In genomic region chr3:116139000-116139399, GRCm38 (mm10) we compare ENCODE assay signal across 22 mouse cellular contexts.
"Had no signal": no experiment of that assay in that cellular context is flagged by ENCODE, and none has a peak within 500 bp of the region (broad histone marks: within the 10 kb centered on the region; RNA-seq: fewer than 3 reads in every experiment).

No protein-coding gene starts in this region.

- DNase-seq: kidney, adult 2 months; kidney, postnatal 25 days; layer of hippocampus, adult 9-11 months; lung, adult 18-20 months; lung, postnatal 10 days; lung, postnatal 36 days; retina, postnatal 1 day; right cerebral cortex, postnatal 25 days; spleen, adult 18-20 months; thymus, postnatal 36 days had no signal

- ATAC-seq: midbrain, embryonic 13.5 days; midbrain, embryonic 16.5 days had no signal

- H3K9ac ChIP-seq: limb, embryonic 13.5 days; lung, embryonic 15.5 days; midbrain, embryonic 13.5 days; neural tube, embryonic 13.5 days; stomach, embryonic 15.5 days had no signal

- H3K36me3 ChIP-seq: limb, embryonic 10.5 days; limb, embryonic 13.5 days; lung, embryonic 15.5 days; midbrain, embryonic 10.5 days; midbrain, embryonic 13.5 days; neural tube, embryonic 13.5 days; stomach, embryonic 15.5 days had no signal

- H3K9me3 ChIP-seq: limb, embryonic 10.5 days; limb, embryonic 13.5 days; lung, embryonic 15.5 days; megakaryocyte, embryonic 14.5 days; midbrain, embryonic 10.5 days; midbrain, embryonic 13.5 days; neural tube, embryonic 13.5 days; stomach, embryonic 15.5 days had no signal

- H3K4me3 ChIP-seq: layer of hippocampus, adult 2 months; limb, embryonic 10.5 days; limb, embryonic 13.5 days; lung, embryonic 15.5 days; megakaryocyte, embryonic 14.5 days; midbrain, embryonic 10.5 days; midbrain, embryonic 13.5 days; myocyte; neural tube, embryonic 13.5 days; stomach, embryonic 15.5 days had no signal

- H3K4me2 ChIP-seq: limb, embryonic 13.5 days; lung, embryonic 15.5 days; midbrain, embryonic 13.5 days; neural tube, embryonic 13.5 days; stomach, embryonic 15.5 days had no signal

- H3K27ac ChIP-seq: kidney, postnatal 0 days; layer of hippocampus, adult 2 months; limb, embryonic 10.5 days; limb, embryonic 13.5 days; lung, embryonic 15.5 days; midbrain, embryonic 10.5 days; midbrain, embryonic 13.5 days; neural tube, embryonic 13.5 days; stomach, embryonic 15.5 days had no signal

- H3K4me1 ChIP-seq: limb, embryonic 10.5 days; limb, embryonic 13.5 days; lung, embryonic 15.5 days; midbrain, embryonic 10.5 days; midbrain, embryonic 13.5 days; neural tube, embryonic 13.5 days; stomach, embryonic 15.5 days had no signal

- H3K27me3 ChIP-seq: limb, embryonic 13.5 days; lung, embryonic 15.5 days; megakaryocyte, embryonic 14.5 days; midbrain, embryonic 13.5 days; neural tube, embryonic 13.5 days; stomach, embryonic 15.5 days had no signal
